Mouse (Mus musculus): ENCODE measurements around the gene Mov10l1. TPM values are rescaled to one million over a fixed set of nuclear protein-coding genes. Genes with fewer than 3 reads are reported as not detected.

Mov10l1 gene
- polyA plus RNA-seq, 1 experiment from 2014 or later: not detected

DNA sequence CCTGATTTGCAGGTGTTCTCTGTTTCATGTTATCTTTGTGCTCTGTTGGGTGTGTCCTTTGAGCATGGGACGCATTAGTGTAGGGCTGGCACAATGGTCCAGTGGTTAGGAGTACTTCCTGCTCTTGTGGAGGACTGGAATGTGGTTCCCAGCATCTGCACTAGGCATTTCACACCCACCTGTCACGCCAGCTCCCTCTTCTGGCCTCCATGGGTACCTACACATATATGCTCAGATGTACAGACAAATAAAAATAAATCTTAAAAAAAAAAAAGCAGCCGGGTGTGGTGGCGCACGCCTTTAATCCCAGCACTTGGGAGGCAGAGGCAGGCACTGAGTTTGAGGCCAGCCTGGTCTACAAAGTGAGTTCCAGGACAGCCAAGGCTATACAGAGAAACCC lies 61.7 kb downstream of the Mov10l1 start:
- 78% methylated on average over 5 of the region's 5 CpGs for WGBS
- no peak for ATAC-seq (ENCODE audit: low FRiP score, low TSS enrichment)
- DNase-seq: no peak

DNA sequence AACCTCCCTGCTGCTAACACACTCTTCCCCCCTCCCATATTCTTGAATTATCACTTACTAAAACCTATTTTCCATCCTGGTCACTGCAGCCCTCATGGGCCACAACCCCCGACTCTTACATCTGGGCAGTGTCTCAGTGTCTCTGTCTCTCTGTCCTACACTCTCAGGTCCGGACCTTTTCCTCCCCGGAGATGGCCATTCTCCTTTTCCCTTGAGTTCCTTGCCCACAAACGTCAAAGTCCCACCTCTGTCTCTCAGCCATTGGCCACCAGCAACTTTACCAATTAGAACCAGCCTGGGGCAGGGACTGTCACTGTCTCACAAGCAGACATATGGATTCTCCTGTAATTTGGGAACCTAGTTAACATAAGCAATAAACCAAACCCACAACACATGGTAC lies 63.6 kb downstream of the Mov10l1 start:
- DNase-seq (no peak), ATAC-seq (ENCODE audit: low FRiP score, low TSS enrichment) (no peak)
- no peaks in the 10 kb centered on the region for H3K4me1 ChIP-seq (ENCODE audit: control insufficient read depth, insufficient read depth, low read length)
- no peak overlapping the region for H3K27ac ChIP-seq (replicated peaks; ENCODE audit: low read depth, low read length)
- no peaks in the 10 kb centered on the region for H3K27me3 ChIP-seq (ENCODE audit: control insufficient read depth, insufficient read depth, low read length)
- H3K9me3 ChIP-seq (ENCODE audit: control insufficient read depth, low read length): peaks cover 6% of the 10 kb centered on the region; the same call in 1 of the 2 replicates
- H3K36me3 ChIP-seq (ENCODE audit: control insufficient read depth, insufficient read depth, low read length): no peaks in the 10 kb centered on the region
- no peak overlapping the region for H3K9ac ChIP-seq (replicated peaks; ENCODE audit: low read length)
- no peak overlapping the region for H3K4me2 ChIP-seq (ENCODE audit: low read length)
- H3K4me3 ChIP-seq (replicated peaks; ENCODE audit: low read depth, low read length): no peak overlapping the region
- 71% methylated on average over 4 of the region's 4 CpGs for WGBS

More for the DNA sequence above, 61.7 kb downstream of the Mov10l1 start:
- Histone ChIP-seq H3K9ac (replicated peaks; ENCODE audit: low read length) (no peak overlapping the region), H3K27me3 (ENCODE audit: control insufficient read depth, insufficient read depth, low read length) (no peaks in the 10 kb centered on the region), H3K9me3 (ENCODE audit: control insufficient read depth, low read length) (peaks cover 6% of the 10 kb centered on the region; the same call in 1 of the 2 replicates), H3K4me2 (ENCODE audit: low read length) (no peak overlapping the region), H3K4me1 (ENCODE audit: control insufficient read depth, insufficient read depth, low read length) (no peaks in the 10 kb centered on the region), H3K4me3 (replicated peaks; ENCODE audit: low read depth, low read length) (no peak overlapping the region), H3K27ac (replicated peaks; ENCODE audit: low read depth, low read length) (no peak overlapping the region), H3K36me3 (ENCODE audit: control insufficient read depth, insufficient read depth, low read length) (no peaks in the 10 kb centered on the region)

DNA sequence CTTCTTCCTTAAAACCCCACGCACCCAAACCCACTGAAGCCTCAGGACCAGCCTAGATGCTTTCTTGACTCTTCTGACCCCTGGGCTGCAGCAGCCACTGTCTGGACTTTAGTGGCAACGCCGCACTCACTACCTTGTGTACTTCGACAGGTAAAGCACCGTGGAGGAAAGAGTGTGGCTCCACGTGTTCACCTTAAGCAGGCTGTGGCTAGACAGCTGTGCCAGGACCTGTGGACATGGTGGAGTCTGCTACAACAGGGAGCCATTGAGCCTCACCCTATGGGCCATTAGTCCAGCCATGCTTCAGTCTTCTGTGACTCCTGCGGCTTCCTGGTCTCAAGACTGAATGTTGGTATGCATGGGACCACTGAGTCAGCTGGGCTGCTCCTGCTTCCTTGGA lies 72.0 kb downstream of the Mov10l1 start:
- no peaks in the 10 kb centered on the region; the same call in 1 of the 2 replicates for H3K27me3 ChIP-seq (ENCODE audit: control insufficient read depth, insufficient read depth, low read length)
- 92% methylated on average over 7 of the region's 7 CpGs for WGBS
- no peak overlapping the region for H3K27ac ChIP-seq (replicated peaks; ENCODE audit: low read depth, low read length)
- no peaks in the 10 kb centered on the region for H3K9me3 ChIP-seq (ENCODE audit: control insufficient read depth, low read length)
- DNase-seq (no peak), ATAC-seq (ENCODE audit: low FRiP score, low TSS enrichment) (no peak)
- no peaks in the 10 kb centered on the region for H3K36me3 ChIP-seq (ENCODE audit: control insufficient read depth, insufficient read depth, low read length)
- H3K4me2 ChIP-seq (ENCODE audit: low read length): no peak overlapping the region
- H3K4me1 ChIP-seq (ENCODE audit: control insufficient read depth, insufficient read depth, low read length): peaks cover 7% of the 10 kb centered on the region
- no peak overlapping the region for H3K9ac ChIP-seq (replicated peaks; ENCODE audit: low read length)
- H3K4me3 ChIP-seq (replicated peaks; ENCODE audit: low read depth, low read length): no peak overlapping the region

DNA sequence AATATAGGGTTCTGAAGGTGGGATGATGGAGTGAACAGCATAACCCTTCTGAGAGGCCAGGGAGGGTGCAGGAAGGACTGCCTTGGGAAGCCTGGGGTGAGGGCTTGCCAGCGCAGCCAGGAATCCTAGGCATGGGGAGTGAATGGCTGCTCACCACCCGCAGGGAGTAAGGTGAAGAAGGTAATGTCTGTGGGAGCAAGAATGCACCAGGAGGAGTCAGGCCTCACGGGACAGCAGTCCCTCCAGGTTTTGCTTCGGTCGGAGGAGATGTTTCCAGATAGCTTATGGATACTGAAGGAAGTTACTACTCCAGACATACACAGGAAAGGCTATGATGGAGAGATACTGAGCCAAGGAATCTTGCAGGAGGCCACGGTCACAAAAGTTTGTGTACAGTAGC lies 76.0 kb downstream of the Mov10l1 start:
- no peaks in the 10 kb centered on the region for H3K9me3 ChIP-seq (ENCODE audit: control insufficient read depth, low read length)
- H3K9ac ChIP-seq (replicated peaks; ENCODE audit: low read length): peak overlapping the region; percentile 84
- no peaks in the 10 kb centered on the region; the same call in 1 of the 2 replicates for H3K27me3 ChIP-seq (ENCODE audit: control insufficient read depth, insufficient read depth, low read length)
- H3K4me3 ChIP-seq (replicated peaks; ENCODE audit: low read depth, low read length): peak overlapping the region; percentile 72
- no peaks in the 10 kb centered on the region for H3K36me3 ChIP-seq (ENCODE audit: control insufficient read depth, insufficient read depth, low read length)
- peaks cover 17% of the 10 kb centered on the region for H3K4me1 ChIP-seq (ENCODE audit: control insufficient read depth, insufficient read depth, low read length)
- WGBS: 38% methylated on average over 6 of the region's 6 CpGs
- peak overlapping the region; percentile 79; the same call in 1 of the 2 replicates for H3K27ac ChIP-seq (replicated peaks; ENCODE audit: low read depth, low read length)
- no peak for DNase-seq
- H3K4me2 ChIP-seq (ENCODE audit: low read length): peak overlapping the region; percentile 88
- no peak for ATAC-seq (ENCODE audit: low FRiP score, low TSS enrichment)

DNA sequence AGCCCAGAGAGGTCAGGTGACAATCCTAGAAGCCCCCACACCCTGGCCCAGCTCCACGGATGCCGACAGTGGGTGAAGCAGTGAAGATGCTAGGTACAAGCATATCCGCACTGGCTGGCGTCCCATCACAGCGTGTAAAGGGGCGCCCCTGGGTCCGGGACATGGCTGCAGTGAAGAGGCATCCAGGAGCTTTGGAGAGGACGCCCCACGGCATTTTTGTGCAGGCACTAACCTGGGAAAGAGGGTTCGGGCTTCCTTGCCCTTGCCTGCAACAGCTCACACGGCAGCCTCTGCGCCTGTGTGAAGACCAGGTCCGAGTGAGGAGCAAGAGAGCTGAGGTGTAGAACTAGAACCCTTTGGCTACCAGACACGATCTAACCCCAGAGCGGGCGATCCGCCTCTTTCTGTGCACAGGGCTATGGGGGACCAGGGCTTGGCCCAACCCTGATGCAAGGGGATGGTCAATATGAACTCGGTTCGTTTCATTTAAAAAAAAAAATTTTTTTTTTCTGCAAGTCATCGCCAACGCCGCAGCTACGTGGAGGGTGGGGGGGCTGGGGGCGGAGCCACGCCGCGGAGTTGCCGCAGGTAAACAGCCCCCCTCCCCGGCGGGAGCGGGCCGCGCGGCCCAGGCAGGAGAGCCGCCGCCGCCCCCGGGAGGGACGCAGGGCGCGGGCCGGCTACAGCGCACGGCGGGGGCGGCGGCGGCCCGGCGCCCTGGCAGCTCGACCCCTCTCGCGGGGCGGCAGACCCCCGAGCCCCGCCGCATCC lies 76.6 kb downstream of the Mov10l1 start, which contains the start of gene Panx2:
Gene Panx2 (plus strand): TSS at position 574 of the 771 bp plus-strand sequence.
- WGBS: 1% methylated on average over 30 of the region's 57 CpGs
- Histone ChIP-seq H3K4me2 (ENCODE audit: low read length) (peak within 1 kb of the TSS; percentile 88), H3K27ac (replicated peaks; ENCODE audit: low read depth, low read length) (peak within 1 kb of the TSS; percentile 79), H3K9me3 (ENCODE audit: control insufficient read depth, low read length) (no peaks in the 10 kb centered on the region), H3K9ac (replicated peaks; ENCODE audit: low read length) (peak within 1 kb of the TSS; percentile 84), H3K4me3 (replicated peaks; ENCODE audit: low read depth, low read length) (peak within 1 kb of the TSS; percentile 72), H3K4me1 (ENCODE audit: control insufficient read depth, insufficient read depth, low read length) (peaks cover 17% of the 10 kb centered on the region), H3K36me3 (ENCODE audit: control insufficient read depth, insufficient read depth, low read length) (no peaks in the 10 kb centered on the region), H3K27me3 (ENCODE audit: control insufficient read depth, insufficient read depth, low read length) (no peaks in the 10 kb centered on the region; the same call in 1 of the 2 replicates)
- ATAC-seq (ENCODE audit: low FRiP score, low TSS enrichment): 0 out of 2 replicates have a peak, but pooled peaks have one; percentile 38
- peak; percentile 75 for DNase-seq

DNA sequence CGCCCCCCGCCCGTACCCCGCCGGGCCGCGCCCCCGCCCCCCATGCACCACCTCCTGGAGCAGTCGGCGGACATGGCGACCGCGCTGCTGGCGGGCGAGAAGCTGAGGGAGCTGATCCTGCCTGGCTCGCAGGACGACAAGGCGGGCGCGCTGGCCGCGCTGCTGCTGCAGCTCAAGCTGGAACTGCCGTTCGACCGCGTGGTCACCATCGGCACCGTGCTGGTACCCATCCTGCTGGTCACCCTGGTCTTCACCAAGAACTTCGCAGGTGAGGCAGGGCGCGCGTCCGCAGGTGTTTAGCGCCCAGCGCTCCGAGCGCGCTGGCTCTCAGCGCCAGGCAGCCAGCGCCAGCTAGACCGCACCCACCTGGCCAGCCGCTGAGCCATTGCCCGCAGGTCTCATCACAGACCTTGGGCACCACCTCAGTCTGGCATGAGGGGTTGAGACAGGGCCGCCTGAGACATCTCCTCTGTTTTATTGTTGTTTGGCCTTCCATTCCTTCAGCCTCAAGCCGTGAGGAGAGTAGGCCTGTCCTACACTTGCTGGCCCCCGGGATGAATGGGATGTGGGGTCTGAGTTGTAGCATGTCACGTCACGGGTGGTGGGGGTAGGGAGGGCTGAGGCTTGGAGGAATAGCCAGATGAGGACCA lies 77.4 kb downstream of the Mov10l1 start:
- peak; percentile 78 for DNase-seq
- H3K27ac ChIP-seq (replicated peaks; ENCODE audit: low read depth, low read length): peak overlapping the region; percentile 79
- peaks cover 17% of the 10 kb centered on the region for H3K4me1 ChIP-seq (ENCODE audit: control insufficient read depth, insufficient read depth, low read length)
- H3K9me3 ChIP-seq (ENCODE audit: control insufficient read depth, low read length): no peaks in the 10 kb centered on the region
- no peaks in the 10 kb centered on the region for H3K36me3 ChIP-seq (ENCODE audit: control insufficient read depth, insufficient read depth, low read length)
- H3K4me2 ChIP-seq (ENCODE audit: low read length): peak overlapping the region; percentile 88
- peak; percentile 70 for ATAC-seq (ENCODE audit: low FRiP score, low TSS enrichment)
- 2% methylated on average over 46 of the region's 48 CpGs for WGBS
- H3K27me3 ChIP-seq (ENCODE audit: control insufficient read depth, insufficient read depth, low read length): no peaks in the 10 kb centered on the region; the same call in 1 of the 2 replicates
- peak overlapping the region; percentile 84 for H3K9ac ChIP-seq (replicated peaks; ENCODE audit: low read length)
- H3K4me3 ChIP-seq (replicated peaks; ENCODE audit: low read depth, low read length): peak overlapping the region; percentile 72

DNA sequence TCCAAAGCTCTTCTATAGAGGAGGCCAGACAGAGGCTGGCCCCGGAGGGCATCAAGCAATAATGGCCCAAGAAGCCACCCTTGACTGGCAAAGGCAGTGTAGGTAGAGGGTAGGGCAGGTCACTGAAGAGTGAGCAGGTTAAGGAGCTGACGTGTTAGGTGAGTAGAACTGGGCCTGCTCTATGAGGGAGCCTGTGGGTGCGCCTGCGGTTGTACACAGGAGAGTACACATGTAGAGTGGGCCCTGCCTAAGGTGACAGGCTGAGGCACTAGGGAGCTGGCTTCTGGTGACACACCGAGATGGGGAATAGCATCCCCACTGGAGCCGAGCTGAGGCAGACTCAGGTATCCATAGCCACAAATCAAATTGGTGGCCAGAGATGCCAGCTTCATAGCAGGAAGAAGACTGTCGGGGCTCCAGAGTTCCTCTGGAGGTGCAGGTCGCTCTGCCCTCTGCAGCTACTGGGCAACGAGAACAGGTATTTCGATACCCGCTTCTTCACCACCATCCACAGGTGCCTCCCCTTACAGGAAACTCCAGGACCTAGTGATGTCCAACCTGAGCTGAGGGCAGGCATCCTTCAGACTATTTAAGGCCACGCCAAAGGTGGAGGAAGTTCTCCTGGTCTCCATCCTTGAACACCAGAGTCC lies 78.2 kb downstream of the Mov10l1 start:
- H3K27me3 ChIP-seq (ENCODE audit: control insufficient read depth, insufficient read depth, low read length): no peaks in the 10 kb centered on the region; the same call in 1 of the 2 replicates
- 91% methylated on average over 12 of the region's 12 CpGs for WGBS
- H3K4me2 ChIP-seq (ENCODE audit: low read length): peak overlapping the region; percentile 88
- no peaks in the 10 kb centered on the region for H3K9me3 ChIP-seq (ENCODE audit: control insufficient read depth, low read length)
- H3K27ac ChIP-seq (replicated peaks; ENCODE audit: low read depth, low read length): no peak overlapping the region
- peak overlapping the region; percentile 84 for H3K9ac ChIP-seq (replicated peaks; ENCODE audit: low read length)
- peak overlapping the region; percentile 72 for H3K4me3 ChIP-seq (replicated peaks; ENCODE audit: low read depth, low read length)
- ATAC-seq (ENCODE audit: low FRiP score, low TSS enrichment): 0 out of 2 replicates have a peak, but pooled peaks have one; percentile 22
- peaks cover 17% of the 10 kb centered on the region for H3K4me1 ChIP-seq (ENCODE audit: control insufficient read depth, insufficient read depth, low read length)
- H3K36me3 ChIP-seq (ENCODE audit: control insufficient read depth, insufficient read depth, low read length): no peaks in the 10 kb centered on the region
- no peak for DNase-seq

DNA sequence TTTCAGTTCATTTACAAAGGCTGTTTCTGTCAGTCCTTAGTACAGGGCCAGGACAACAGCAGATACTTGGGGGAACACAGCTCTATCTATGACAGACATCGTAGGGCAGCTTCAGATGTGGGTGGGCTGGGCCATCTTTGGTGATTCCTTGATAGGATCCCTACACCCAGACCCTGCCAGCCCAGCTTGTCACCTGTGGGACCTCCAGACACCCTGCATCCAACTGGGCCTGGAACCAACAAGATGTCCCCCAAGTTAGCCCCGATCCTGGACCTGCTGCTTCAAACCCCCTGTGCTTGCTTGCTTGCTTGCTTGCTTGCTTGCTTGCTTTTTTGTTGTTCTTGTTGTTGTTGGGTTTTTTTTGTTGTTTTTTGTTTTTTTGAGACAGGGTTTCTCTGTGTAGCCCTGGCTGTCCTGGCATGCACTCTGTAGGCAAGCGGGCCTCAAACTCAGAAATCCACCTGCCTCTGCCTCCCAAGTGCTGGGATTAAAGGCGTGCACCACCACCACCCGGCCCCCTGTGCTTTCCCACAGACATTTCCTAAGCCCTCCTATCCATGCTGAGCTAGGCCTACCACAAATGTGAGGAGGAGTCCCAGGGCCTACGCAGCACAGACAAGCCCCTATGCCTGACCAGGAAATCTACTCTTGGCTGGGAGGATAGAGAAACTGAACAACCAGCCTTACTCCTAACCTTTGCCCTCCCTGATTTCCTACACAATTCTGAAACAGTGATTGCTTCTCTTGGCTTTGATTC lies 79.2 kb downstream of the Mov10l1 start:
- H3K36me3 ChIP-seq (ENCODE audit: control insufficient read depth, insufficient read depth, low read length): no peaks in the 10 kb centered on the region
- 94% methylated on average over 6 of the region's 6 CpGs for WGBS
- DNase-seq (no peak), ATAC-seq (ENCODE audit: low FRiP score, low TSS enrichment) (no peak)
- no peak overlapping the region for H3K4me3 ChIP-seq (replicated peaks; ENCODE audit: low read depth, low read length)
- H3K27ac ChIP-seq (replicated peaks; ENCODE audit: low read depth, low read length): no peak overlapping the region
- no peak overlapping the region for H3K4me2 ChIP-seq (ENCODE audit: low read length)
- no peaks in the 10 kb centered on the region for H3K9me3 ChIP-seq (ENCODE audit: control insufficient read depth, low read length)
- no peak overlapping the region for H3K9ac ChIP-seq (replicated peaks; ENCODE audit: low read length)
- peaks cover 8% of the 10 kb centered on the region for H3K27me3 ChIP-seq (ENCODE audit: control insufficient read depth, insufficient read depth, low read length)
- peaks cover 17% of the 10 kb centered on the region for H3K4me1 ChIP-seq (ENCODE audit: control insufficient read depth, insufficient read depth, low read length)

All from midbrain, embryonic 14.5 days (tissue).